Mouse (Mus musculus) limb, embryonic 15.5 days (tissue): ENCODE data around the gene Oaz1. TPM values are rescaled to one million over a fixed set of nuclear protein-coding genes. Genes with fewer than 3 reads are reported as not detected.
A peak's percentile ranks its signal among the peaks of the same experiment; 100 is the strongest.

ENCODE experiments used
- ATAC-seq: fragments of 200-750 bp; cut with Nextera tagmentation; 2 replicates; pipeline ENCODE4 v1.8.0; 2017; ENCODE audit warnings: low read depth, moderate TSS enrichment; ENCODE audit not compliant: insufficient number of reproducible peaks, low FRiP score, low TSS enrichment
- H3K27ac ChIP-seq: fragments of 300-500 bp; sonication (generic); 2 replicates; pipeline ENCODE4 v1.5.1; 2015; ENCODE audit warnings: moderate library complexity, mild to moderate bottlenecking, inconsistent platforms
- H3K27me3 ChIP-seq: fragments of 300-500 bp; sonication (generic); 2 replicates; pipeline ENCODE4 v1.6.1; 2015; ENCODE audit warnings: inconsistent platforms
- H3K36me3 ChIP-seq: fragments of 300-500 bp; sonication (generic); 2 replicates; pipeline ENCODE4 v1.6.1; 2015; ENCODE audit warnings: inconsistent platforms
- H3K4me1 ChIP-seq: fragments of 300-500 bp; sonication (generic); 2 replicates; pipeline ENCODE4 v1.6.1; 2015; ENCODE audit warnings: inconsistent platforms
- H3K4me2 ChIP-seq: fragments of 300-500 bp; sonication (generic); 2 replicates; pipeline ENCODE4 v1.6.1; 2015; ENCODE audit warnings: mild to moderate bottlenecking, inconsistent platforms
- H3K4me3 ChIP-seq: fragments of 300-500 bp; sonication (generic); 2 replicates; pipeline ENCODE4 v1.5.1; 2015; ENCODE audit warnings: mild to moderate bottlenecking, inconsistent platforms
- H3K9ac ChIP-seq: fragments of 300-500 bp; sonication (generic); 2 replicates; pipeline ENCODE4 v1.6.1; 2015; ENCODE audit warnings: inconsistent platforms
- H3K9me3 ChIP-seq: fragments of 300-500 bp; sonication (generic); 2 replicates; pipeline ENCODE4 v1.6.1; 2016; ENCODE audit warnings: inconsistent platforms
- WGBS: fragments of 180-500 bp; shearing (Covaris S2); methylation state at CpG from one replicate; pipeline ENCODE4 v1.1.7; 2015; 5-methylcytosine and 5-hydroxymethylcytosine counted together
- polyA plus RNA-seq: library from polyadenylated mRNA; unstranded; fragments of >200 nt; fragmentation: Nextera tagmentation; extraction: Ambion mirVana; gene quantifications from 2 replicates; pipeline ENCODE4 v1.2.1, GENCODE M21; 2015

The Oaz1 gene
- polyA plus RNA-seq, 1 experiment from 2014 or later: 1,708 TPM

DNA sequence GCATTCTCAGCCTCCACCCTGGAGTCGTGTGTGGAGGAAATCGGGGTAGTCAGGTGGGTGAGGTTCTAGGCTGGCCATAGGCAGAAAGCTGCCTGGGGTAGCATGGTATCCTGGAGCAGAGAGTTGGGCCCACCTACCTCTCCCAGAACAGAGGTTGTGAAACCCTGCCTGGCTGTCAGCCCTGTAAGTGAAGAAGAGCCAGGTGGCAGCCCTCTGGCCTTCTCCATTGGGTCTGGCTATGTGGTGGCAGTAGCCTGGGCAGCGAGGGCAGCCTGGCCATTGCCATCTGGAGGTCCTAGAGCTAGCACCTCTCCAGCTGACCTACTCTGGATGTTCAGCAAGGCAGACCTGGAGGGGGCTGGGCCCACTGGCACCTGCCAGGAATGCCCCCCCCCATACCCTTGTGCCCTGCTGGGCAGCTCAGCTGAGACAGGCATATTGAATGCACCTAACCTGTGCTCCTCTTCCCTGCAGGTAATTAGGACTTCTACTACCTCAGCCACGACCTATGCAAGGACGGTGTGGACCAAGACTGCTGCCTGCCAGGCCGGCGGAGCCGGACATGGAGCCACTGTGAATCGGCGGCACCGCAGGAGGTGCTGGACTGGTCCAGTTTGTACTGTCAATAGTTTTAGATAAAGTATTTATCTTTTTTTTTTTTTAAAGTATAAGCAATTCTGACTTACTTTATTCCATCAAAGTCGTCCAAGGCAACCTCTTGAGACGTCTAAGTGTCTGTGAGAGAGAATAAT is 33.2 kb upstream of the Oaz1 start:
- no peak overlapping the region for H3K9ac ChIP-seq
- H3K4me1 ChIP-seq: peaks cover 22% of the 10 kb centered on the region
- WGBS: 91% methylated on average over 13 of the region's 13 CpGs
- H3K27ac ChIP-seq: no peak overlapping the region
- H3K4me2 ChIP-seq: no peak overlapping the region
- no peaks in the 10 kb centered on the region for H3K27me3 ChIP-seq
- peaks cover 82% of the 10 kb centered on the region for H3K36me3 ChIP-seq
- no peak for ATAC-seq
- H3K4me3 ChIP-seq: no peak overlapping the region
- no peaks in the 10 kb centered on the region for H3K9me3 ChIP-seq

DNA sequence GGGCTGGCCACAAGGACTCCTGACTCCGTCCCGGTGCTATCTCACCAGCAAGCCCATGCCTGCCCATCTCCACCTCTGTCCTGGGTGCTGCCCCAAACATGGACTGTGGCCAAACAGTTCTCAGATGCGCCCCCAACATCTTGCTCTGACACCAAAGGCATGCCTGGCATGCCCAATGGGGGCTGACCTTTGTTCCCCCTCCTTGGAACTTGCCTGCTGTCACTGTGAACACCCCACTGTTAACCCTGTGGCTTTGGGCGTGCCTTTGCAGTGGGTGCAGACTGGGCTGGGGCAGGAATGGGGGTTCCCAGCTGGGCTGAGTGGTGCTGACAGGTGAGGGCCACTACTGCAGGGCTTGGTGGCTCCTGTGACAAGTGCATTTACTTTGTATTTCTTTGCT is 32.7 kb upstream of the Oaz1 start:
- H3K4me3 ChIP-seq: no peak overlapping the region
- no peak overlapping the region for H3K4me2 ChIP-seq
- no peaks in the 10 kb centered on the region for H3K27me3 ChIP-seq
- H3K9me3 ChIP-seq: no peaks in the 10 kb centered on the region
- ATAC-seq: no peak
- WGBS: 82% methylated on average over 4 of the region's 4 CpGs
- no peak overlapping the region for H3K27ac ChIP-seq
- peaks cover 76% of the 10 kb centered on the region for H3K36me3 ChIP-seq
- H3K9ac ChIP-seq: no peak overlapping the region
- H3K4me1 ChIP-seq: peaks cover 22% of the 10 kb centered on the region

DNA sequence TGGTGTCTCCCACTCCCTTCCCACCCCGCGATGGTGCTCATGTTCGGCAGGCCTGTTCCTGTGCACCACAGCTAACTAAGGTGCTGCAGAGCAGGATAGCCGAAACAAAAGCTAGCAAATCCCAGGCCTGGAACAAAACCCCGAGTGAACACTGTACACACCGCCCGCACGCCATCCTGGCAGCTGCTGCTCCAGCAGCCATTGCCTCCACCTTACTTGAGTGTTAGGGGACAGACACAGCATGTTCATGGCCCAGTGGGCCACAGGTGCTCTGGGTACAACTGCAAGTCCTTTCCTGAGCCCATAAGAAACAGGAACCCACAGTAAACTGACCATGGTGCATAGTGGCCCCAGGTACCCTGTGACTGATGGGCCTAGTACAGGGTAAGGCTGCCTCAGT is 31.7 kb upstream of the Oaz1 start:
- no peaks in the 10 kb centered on the region for H3K27me3 ChIP-seq
- no peak overlapping the region for H3K4me3 ChIP-seq
- no peaks in the 10 kb centered on the region for H3K9me3 ChIP-seq
- no peak overlapping the region for H3K27ac ChIP-seq
- WGBS: 91% methylated on average over 8 of the region's 8 CpGs
- ATAC-seq: no peak
- no peak overlapping the region for H3K4me2 ChIP-seq
- H3K9ac ChIP-seq: no peak overlapping the region
- peaks cover 27% of the 10 kb centered on the region for H3K4me1 ChIP-seq
- H3K36me3 ChIP-seq: peaks cover 68% of the 10 kb centered on the region

DNA sequence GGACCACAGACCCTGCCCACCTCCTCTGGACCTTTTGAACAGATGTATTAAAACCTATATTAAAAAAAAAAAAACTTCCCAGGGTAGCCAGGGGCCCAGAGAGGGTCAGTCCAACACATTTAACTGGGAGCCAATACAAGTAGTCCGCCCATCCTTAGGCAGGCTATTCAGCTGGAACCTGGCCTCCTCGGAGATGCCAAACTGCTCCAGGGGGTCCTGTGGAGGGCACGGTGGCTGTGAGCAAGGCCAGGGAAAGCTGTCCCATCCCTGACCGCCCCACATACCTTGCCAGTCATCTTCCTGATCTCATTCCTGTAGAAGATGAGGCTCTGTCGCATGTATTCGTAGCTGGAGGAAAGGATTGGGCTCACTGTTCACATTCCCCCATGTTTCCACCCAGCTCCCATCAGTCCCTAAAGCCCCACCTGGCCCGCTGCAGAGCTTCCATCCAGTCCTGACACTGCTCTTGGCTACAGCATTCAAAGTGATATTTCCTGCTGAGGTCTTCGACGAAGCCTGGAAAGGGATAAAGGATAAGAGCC is 30.1 kb upstream of the Oaz1 start:
- Histone ChIP-seq H3K4me2 (peak overlapping the region; percentile 54), H3K9ac (0 out of 2 replicates have a peak overlapping the region, but pooled peaks have one; percentile 5), H3K27me3 (no peaks in the 10 kb centered on the region), H3K27ac (peak overlapping the region; percentile 2; the same call in 1 of the 2 replicates), H3K4me1 (peaks cover 35% of the 10 kb centered on the region), H3K9me3 (no peaks in the 10 kb centered on the region), H3K4me3 (peak overlapping the region; percentile 93), H3K36me3 (peaks cover 66% of the 10 kb centered on the region)
- WGBS: 84% methylated on average over 9 of the region's 9 CpGs
- ATAC-seq: no peak

DNA sequence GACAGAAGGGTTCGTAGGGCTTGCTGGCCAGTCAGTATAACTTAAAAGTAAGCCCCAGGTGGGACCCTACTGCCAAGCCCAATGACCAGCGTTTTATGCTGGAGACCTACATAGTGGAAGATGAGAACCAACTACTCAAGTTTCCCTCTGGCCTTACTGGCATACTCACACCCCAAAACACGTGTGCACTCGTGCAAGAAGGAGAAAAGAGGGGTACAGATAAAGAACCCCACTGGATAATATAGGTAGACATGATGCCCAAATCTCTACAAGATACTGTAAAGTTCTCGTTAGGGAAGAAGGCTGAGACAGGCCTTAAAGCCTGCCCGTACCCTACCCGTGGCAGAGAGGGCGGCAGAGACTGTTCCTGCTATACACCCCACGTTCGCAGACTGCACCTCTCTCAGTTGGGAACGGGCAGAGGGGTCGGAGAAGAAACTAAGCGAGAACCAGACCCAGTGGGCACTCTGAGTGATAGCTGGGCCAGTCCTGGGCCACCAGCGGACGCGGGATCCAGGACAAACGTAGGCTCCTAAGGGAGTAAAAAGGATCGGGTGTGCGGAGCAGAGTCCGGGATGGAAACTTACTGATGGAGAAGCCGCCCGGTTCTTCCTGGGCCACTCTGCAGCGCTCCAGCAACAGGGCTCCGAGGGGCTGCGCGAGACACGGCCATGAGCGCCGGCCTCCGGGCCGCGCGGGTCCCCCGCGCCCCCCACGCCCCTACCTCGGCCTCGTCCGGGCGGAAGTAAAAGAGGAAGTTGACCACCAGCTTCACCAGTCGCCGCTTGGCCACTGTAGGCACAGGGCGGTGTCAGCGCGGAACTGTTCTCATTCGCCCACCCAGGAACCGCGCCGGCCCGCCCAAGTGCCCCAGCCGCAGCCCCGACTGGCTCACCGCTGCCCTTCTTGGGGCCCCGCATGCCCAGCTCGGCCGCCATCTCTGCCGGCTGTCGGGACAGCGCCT is 29.0 kb upstream of the Oaz1 start:
- H3K9me3 ChIP-seq: no peaks in the 10 kb centered on the region
- no peaks in the 10 kb centered on the region for H3K27me3 ChIP-seq
- peak overlapping the region; percentile 54 for H3K4me2 ChIP-seq
- peaks cover 66% of the 10 kb centered on the region for H3K36me3 ChIP-seq
- peak overlapping the region; percentile 98 for H3K27ac ChIP-seq
- peaks cover 27% of the 10 kb centered on the region for H3K4me1 ChIP-seq
- H3K9ac ChIP-seq: peak overlapping the region; percentile 98
- peak; percentile 46 for ATAC-seq
- WGBS: 1% methylated on average over 59 of the region's 59 CpGs
- H3K4me3 ChIP-seq: peak overlapping the region; percentile 93

DNA sequence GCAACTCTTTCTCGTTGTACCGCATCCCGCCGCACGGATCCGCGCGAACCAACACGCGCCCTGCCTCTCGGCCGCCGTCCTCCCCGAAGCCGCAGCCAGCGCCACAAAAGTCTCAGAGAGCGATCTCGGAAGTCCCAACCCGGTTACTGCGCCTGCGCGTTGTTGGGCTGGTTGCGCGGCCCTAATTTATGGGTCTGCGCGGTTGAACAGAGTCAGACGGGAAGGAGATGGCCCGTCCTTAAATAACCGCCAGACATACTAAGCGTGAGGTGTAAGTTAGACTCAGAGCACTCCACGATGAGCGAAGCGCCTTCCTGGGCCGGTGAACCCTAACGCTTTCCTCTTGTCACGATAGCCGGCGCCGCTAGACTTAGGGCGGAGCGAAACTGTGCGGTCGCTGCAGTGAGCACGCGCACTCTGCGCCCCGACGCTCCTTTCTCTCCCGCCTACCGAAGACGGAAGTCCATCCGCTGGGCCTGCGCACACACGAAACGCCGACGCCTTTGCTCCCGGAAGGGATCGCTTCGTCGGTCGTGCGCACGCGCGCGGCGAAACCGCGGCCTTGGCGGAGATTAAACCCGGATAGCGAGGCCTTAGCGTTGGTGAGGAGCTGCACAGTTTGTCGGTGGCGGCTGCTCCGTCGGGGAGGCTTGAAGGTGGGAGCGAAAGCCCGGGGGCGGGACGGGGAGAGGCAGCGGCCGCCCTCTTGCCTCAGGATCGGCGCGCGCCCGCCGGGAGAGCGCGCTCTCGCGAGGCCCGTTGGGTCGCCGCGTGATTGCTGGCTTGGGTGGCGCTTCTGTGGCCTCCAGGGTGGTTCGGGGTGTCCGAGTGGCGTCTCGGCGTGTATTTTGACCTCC is 28.1 kb upstream of the Oaz1 start, which contains the start of the genes Sf3a2 and Plekhj1:
Gene Sf3a2 (plus strand): TSS at position 49 of the 857 bp plus-strand sequence.
Gene Plekhj1 (minus strand): TSS at position 477 of the 857 bp plus-strand sequence.
- H3K27ac ChIP-seq: peak within 1 kb of the TSS; percentile 98
- peaks cover 27% of the 10 kb centered on the region for H3K4me1 ChIP-seq
- peak within 1 kb of the TSS; percentile 93 for H3K4me3 ChIP-seq
- WGBS: under 1% methylated on average over 104 of the region's 104 CpGs
- H3K4me2 ChIP-seq: peak within 1 kb of the TSS; percentile 54
- peak within 1 kb of the TSS; percentile 98 for H3K9ac ChIP-seq
- no peaks in the 10 kb centered on the region for H3K9me3 ChIP-seq
- H3K36me3 ChIP-seq: peaks cover 66% of the 10 kb centered on the region
- H3K27me3 ChIP-seq: no peaks in the 10 kb centered on the region
- peak; percentile 89 for ATAC-seq

DNA sequence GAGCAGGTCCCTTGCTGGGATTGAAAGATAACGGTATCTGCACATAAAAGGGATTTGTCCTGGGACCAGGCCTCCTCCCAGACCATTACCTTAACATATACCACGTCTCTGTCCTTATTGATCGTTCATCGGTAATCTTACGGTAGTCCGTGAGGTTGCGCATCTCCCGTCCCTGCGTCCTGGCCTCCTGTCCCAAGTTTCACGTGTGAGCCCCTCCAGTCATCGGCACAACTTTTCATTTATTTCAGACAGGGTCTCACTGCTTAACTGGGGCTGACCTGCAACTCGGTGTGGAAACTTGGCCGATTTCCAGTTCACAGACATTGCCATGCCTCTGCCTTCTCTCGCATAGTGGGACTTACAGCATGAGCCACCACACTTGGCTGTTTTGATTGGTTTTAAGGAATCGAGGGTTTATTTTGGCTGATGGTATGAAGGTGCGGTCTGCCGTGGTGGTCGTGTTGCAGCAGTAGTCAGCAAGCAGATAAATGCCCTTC is 27.3 kb upstream of the Oaz1 start:
- peak overlapping the region; percentile 98 for H3K9ac ChIP-seq
- no peaks in the 10 kb centered on the region for H3K27me3 ChIP-seq
- 2% methylated on average over 18 of the region's 18 CpGs for WGBS
- peak overlapping the region; percentile 93 for H3K4me3 ChIP-seq
- no peak for ATAC-seq
- H3K9me3 ChIP-seq: no peaks in the 10 kb centered on the region
- H3K36me3 ChIP-seq: peaks cover 66% of the 10 kb centered on the region
- peaks cover 27% of the 10 kb centered on the region for H3K4me1 ChIP-seq
- H3K27ac ChIP-seq: peak overlapping the region; percentile 98
- H3K4me2 ChIP-seq: peak overlapping the region; percentile 54

DNA sequence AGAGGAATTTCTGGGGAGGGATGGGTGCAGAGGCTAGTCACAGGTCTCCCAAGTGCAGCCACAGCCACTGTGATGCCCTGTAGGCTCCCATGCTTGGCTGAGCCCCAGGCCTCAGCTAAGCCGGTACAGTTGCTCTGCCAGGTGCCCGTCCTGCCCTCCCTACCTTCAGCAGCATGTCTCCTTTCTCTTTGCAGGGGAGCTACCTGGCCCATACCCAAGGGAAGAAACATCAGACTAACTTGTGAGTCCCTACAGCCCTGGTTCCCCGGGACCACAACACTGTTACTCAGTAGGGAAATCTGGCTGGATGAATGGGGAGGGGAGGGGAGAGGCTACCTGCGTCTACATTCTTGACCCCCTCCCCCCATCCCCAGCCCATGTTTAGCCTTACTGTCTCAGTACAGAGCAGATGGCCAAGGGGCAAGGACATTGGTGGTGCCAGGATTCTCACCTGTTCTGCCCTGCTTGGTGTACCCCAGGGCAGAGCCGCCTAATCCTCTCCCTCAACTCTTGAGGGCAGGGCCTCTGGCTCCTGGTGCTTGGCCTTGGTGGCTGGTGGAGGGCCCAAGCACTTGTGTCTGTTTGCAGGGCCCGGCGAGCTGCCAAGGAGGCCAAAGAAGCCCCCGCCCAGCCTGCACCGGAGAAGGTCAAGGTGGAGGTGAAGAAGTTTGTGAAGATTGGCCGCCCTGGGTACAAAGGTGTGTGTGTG is 24.1 kb upstream of the Oaz1 start:
- Histone ChIP-seq H3K4me2 (no peak overlapping the region), H3K27me3 (no peaks in the 10 kb centered on the region), H3K36me3 (peaks cover 53% of the 10 kb centered on the region), H3K9me3 (no peaks in the 10 kb centered on the region), H3K9ac (no peak overlapping the region), H3K27ac (no peak overlapping the region), H3K4me3 (no peak overlapping the region), H3K4me1 (peaks cover 36% of the 10 kb centered on the region)
- no peak for ATAC-seq
- 89% methylated on average over 10 of the region's 10 CpGs for WGBS

DNA sequence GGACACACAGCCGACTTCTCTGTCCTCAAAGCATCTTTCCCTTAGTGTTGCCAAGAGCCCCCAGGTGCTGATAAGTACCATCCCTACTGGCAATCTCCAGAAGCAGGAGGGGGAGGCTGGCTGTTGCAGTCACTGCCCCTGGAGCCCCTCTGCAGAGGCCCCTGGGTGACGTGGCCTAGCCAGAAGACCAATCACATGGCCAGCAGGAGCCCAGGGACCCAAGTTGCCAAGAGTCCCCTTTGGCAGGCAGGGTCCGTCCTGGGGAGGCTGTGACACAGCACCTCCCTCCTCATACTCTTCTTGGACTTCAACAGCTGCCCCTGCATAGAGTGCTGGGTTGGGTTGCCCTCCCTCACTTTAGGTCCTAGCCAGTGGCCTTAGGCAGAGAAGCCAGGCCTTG is 23.5 kb upstream of the Oaz1 start:
- Histone ChIP-seq H3K9ac (no peak overlapping the region), H3K4me3 (no peak overlapping the region), H3K4me2 (no peak overlapping the region), H3K4me1 (peaks cover 42% of the 10 kb centered on the region), H3K27me3 (peaks cover 2% of the 10 kb centered on the region), H3K27ac (no peak overlapping the region), H3K36me3 (peaks cover 53% of the 10 kb centered on the region), H3K9me3 (no peaks in the 10 kb centered on the region)
- WGBS: 83% methylated on average over 3 of the region's 3 CpGs
- no peak for ATAC-seq

DNA sequence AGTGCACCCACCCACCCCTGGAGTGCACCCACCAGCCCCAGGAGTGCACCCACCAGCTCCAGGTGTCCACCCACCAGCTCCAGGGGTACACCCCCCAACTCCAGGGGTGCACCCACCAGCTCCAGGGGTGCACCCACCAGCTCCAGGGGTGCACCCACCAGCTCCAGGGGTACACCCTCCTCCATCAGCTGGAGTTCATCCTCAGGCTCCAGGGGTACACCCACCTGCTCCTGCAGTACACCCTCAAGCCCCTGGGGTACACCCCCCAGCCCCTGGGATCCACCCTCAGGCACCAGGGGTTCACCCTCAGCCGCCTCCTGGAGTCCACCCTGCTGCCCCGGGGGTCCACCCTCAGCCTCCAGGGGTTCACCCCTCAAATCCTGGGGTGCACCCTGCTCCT is 22.1 kb upstream of the Oaz1 start:
- peaks cover 16% of the 10 kb centered on the region for H3K27me3 ChIP-seq
- H3K27ac ChIP-seq: no peak overlapping the region
- H3K4me3 ChIP-seq: no peak overlapping the region
- 92% methylated on average over 2 of the region's 2 CpGs for WGBS
- no peak overlapping the region for H3K4me2 ChIP-seq
- ATAC-seq: no peak
- H3K9me3 ChIP-seq: no peaks in the 10 kb centered on the region
- peaks cover 53% of the 10 kb centered on the region for H3K36me3 ChIP-seq
- H3K4me1 ChIP-seq: peaks cover 55% of the 10 kb centered on the region
- no peak overlapping the region for H3K9ac ChIP-seq
